Mouse (Mus musculus) urinary bladder, postnatal 36 days (tissue): ENCODE results near the gene Atp1a2.

ENCODE experiments used
- DNase-seq, 2 experiments: peaks; one replicate each; pipeline ENCODE4 v3.0.0; 2022; ENCODE audit warnings: low spot score in 2 of 2, mixed read lengths in 1 of 2

Gene Atp1a2

DNA sequence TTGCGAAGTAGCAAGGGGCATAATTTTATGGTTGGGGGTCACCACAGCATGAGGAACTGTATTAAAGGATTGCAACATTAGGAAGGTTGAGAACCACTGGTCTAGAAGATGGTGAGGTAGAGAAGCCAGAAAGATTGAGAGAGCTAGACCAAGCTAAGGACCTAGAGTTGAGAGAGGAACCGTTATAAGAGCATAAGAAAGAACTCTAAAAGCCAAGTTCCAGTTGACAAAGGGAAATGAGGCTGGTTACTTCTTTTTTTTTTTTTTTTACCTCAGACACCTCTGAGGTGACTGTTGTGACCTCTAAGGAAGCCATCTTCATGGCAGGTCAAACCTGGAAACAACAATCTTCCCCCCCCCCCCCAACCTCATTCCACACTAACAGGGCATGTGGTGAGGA is 7.3 kb upstream of the Atp1a2 start:
- DNase-seq, result no peak

DNA sequence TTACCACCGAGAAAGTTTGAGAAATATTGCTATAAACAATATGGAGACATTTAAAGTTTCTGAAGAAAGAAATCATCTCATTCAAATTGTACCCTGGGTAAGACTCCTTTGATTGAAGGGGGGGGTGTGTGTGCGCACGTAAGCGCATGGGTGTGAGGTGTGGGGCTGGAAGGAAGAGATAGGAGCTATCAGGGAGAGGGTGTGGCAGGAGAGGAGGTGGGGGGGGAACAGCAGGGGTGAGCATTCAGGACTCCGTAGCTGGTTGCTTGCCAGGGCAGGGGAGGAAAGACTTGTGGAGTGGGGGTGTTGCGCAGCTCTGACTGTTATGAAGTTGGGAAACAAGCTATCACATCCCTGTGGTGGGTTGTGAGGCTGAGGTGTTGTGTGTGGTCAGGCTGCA is 6.6 kb upstream of the Atp1a2 start:
- DNase-seq, result no peak

DNA sequence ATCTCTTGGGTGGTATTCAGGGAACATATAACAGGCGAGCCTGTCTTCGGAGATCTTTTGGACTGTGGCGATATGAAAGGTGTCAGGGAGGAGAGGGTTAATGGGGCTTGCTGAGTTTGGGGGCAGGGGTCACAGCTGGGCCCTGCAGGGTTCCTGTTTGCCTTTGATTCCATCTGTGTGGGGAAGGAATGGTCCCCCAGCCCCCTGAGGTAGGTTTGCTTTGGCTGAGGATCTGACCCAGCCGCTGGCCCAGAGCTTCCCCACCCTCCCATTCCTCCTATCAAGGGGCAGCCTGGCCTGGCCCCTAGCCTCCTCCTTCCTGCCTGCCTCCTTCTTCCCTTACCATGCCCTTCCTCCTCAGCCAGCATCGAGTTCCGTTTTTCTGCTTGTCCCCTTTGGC is 5.0 kb upstream of the Atp1a2 start:
- no peak for DNase-seq

DNA sequence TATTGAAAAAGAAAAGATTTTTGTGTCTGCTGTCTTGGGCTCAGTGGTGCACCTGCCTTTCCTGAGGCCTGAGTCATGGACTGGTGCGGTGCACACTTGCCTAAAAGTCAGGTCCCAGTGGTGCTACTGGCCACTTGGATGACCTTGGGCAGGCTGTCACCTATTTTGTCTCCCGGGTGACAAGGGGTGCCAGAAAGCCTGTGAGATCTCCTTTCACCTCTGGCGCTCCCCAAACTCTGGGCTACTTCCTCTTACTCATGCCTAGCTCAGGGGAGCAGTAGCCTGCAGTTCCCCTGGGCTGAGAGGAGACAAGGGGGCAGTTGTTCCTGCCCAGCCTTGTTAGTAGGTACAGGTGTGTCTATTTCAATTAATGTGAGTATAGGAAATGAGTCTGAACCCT is 4.4 kb upstream of the Atp1a2 start:
- no peak for DNase-seq

DNA sequence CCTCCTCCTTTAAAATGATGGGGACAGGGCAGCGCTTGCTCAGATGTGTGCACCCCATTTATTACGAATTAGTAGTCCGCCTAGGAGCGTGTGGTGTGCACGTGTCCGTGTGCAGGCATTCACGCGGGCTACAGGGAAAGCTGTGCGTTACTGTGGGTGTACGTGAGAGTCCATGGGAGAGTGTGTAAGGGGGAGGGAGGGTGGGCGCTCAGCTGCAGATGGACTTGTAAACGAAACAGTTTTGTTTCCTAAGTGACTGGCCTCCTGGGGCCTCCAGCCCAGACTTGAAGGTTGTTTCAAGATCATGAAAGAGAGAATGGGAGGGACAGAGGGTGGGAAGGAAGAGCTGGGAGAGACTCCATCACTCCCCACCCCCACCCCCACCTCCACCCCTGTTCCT is 3.3 kb upstream of the Atp1a2 start:
- DNase-seq, result no peak

DNA sequence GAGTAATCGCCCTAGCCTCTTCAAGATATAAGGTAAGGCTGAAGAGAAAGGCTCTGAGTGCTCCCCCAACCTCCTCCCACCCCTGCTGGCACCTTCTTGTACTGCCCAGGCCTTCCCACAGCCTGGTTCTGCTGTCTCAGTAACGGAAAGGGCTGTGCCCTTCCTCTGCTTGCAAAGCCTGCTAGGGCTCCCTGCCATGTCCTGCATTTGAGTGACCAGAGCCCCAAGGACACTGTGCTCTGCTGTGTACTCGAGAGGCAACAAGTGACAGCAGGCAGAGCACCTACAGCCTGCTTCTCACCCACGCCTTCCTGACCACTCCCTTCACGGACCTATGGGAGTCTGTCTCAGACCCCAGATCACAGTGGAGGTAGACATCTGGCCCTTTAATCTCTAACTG is 2.4 kb upstream of the Atp1a2 start:
- DNase-seq, result no peak

DNA sequence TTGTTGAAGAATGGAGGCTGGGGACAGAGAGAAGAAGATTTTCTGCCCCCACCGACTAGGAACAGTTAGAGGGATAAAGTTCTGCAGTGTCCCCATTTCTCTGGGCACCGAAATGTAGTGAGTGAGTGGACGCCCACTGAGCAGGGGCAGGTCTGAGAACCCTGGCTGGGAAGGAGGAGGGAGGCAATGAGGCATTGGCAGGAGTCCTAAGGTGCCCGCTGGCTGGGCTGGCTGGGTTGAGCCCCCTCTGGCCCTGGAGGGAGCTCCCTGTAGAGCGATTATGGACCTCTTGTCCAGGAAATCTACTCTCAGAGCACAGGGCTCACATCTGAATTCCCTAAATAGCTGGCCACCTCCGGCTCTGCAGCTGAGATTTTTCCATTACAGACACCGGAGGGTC is 1.7 kb upstream of the Atp1a2 start:
- DNase-seq, result no peak

DNA sequence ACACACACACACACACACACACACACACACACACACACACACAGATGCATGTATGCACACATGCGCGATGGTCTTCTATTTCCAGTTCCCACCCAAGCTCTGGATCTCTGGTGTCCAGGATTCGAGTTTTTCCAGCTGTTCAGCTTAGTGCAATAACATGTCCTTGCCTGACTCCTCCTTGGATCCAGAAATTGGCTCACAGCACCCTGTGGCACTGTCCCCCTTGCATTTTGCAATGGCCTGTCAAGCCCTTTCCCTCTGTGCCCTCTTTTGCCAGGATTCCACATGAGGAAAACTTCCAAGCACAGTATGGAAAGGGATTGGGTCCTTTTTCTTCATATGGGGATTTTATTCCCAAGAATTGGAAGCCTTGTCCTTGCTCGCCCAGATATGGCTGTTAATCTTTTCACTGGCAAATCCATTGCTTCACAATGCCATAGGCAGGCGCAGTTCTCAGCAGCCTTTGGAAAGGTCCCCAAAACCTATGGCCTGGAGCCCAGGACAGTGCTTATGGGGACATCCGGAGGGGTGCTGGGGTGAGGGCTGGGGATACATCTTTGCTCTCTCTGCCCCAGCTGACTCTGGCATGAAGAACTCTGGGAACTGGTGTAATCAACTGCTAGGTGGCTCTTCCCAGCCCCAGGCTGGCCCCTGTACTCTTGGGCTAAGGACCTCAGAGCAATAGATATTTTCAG is 901 bp downstream of the Atp1a2 start:
- DNase-seq, result peak in 1 of 2 experiments; percentile 69

DNA sequence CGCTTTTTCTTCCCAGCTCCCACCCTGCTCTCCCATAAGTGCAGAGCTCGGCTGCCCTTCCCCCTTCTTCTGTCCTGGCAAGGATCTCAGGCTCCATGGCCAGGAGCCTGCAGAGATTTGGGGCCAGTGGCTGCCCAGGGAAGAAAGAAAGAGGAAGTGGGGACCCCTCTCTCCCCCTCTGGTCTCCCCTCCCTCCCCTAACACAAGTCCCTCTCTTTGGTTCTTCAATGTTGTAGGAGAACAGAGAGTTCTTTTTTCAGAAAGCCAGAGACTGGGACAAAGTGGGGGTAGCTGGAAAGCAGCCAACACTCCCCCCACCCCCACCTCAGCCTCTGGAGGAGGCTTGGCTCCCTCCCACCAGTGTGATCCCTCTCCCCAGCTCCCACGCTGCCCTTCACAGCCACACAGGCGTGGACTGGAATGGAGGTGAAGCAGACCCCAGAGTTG is 2.1 kb downstream of the Atp1a2 start:
- no peak for DNase-seq

DNA sequence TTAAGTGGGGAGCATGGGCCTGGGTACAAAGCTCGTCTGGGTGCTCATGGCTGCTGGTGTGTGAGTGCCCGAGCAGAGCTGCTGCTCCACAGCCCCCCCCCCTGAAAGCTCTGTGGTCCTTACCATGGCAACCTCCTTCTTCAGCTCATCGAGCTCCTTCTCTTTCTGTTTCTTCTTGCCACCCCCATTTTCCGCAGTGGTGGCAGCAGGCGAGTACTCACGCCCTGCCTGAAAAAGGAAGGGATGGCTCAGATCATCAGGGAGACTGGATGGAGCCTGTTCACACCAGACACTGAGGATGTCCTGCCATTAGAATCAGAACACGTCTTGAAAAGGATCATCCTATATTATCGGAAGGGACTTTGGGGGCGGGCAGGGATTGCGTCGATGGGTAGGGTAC is 4.4 kb downstream of the Atp1a2 start:
- no peak for DNase-seq

DNA sequence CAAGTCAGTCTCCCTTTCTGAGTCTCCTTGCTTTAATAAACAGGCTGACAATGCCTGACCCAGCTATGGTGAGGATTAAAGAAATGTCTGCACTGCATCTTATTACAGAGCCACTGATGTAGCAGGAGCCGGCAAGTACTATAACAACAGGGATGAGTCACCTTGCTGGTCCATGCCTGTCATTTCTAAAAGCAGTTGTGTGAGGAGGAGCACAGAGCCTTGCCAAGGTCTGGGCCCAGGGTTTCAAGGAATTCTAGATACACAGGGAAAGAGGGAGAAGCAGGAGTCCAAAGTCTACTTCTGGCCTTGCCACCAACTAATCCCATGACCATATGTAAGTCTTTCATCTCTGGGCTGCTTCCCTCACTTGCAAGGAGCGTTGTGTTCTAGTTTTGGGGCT is 5.0 kb downstream of the Atp1a2 start:
- DNase-seq, result no peak

DNA sequence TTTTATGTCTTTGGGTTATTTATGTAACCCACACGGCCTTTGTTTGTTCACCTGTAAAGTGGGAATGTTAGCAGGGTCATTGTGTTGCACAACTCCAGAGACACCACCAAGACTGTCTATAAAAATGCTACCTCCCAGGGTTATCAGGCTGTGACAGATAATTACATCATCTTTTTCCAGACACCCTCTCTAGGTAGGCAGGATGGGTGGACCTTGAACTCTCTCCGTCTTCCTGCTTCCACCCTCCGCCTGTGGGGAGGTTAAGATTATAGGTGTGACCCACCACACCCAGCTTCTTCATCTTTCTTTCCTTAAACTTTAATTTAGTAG is 8.3 kb downstream of the Atp1a2 start:
- DNase-seq, result no peak

DNA sequence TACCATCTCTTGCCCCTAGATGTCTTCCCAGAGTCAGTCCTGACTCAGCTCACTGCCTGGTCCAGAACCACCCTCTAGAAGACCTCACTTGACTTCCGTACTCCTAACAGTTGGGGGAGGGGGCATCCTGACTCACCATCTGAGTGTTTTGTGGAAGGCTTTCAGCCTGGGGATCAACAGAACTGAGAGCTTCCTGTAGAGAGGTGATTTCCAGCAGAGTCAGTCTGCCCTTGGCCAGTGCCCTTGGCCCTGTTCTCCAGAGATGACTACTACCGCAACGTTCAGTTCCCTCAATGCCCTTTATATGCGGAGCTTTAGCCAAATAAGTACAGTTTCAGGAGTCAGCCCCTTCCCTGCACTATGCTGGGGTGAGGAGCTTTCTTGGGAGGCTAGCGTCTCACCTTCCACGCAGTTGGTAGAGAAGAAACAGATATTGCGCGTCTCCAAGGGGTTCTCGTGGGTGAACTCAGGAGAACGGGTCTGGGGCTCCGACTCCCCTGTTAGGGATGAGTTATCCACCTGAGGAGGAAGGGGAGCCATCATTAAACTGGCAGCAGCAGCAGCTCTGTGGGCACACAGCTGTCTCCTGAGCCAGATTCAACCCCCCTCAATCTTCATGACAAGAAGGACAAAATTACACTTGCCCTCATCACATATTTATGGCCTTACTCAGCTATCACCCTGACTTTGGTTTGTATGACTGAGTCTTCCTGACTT is 8.8 kb downstream of the Atp1a2 start:
- no peak for DNase-seq

DNA sequence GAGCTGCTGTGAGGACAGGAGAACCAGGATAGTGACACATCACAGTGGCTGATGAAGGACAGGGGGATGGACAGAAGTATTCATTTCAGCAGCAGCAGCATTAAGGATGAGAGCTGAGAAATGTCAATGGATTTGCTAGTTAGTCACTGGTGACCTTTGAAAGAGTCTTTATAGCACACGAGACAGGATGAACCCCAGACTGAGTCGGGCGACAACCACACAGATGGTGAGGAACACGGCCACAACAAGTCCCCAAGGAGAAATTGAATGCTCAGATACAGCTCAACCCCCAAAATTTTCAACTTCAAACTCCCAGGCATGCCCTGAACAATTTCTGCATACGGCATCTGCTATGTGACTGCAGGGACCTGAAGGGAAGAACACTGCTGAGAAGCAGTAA is 11.1 kb downstream of the Atp1a2 start:
- DNase-seq, result no peak

DNA sequence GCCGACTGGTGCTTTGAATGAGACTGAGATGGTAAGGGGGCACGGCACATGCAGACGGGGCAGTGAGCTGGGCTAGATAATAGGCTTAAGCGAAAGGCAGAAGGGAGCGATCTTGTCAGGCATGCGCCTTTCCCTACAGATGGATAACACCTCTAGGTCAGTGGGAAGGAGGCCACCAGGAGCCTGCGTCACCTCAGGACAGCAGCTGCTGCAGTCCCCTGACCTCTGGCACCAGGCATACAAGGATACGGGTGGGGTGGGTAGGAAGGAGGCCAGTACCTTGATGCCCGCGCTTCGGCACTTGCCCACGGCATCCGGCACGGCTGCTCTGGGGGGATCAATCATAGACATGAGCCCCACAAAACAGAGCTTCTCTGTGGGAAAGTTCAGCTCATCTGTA is 13.6 kb downstream of the Atp1a2 start:
- DNase-seq, result no peak

DNA sequence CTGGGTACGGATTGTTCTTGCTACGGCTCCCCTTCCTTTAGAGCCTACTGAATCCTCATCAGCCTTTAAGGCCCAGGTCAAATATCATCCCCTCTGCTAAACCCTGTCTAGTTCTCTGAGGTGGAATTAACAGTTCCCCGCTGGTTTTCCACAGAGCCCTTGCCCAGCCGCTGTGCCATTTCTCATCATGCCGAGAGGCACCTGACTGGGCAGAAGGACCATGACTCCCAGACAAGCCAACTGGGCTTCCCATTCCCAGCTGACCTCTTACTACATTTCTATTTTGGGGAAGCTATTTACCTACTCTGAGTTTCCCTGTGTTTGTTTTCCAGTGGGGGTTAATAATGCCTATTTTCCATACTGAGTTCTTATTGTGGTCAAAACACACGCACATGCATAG is 14.8 kb downstream of the Atp1a2 start:
- no peak for DNase-seq

DNA sequence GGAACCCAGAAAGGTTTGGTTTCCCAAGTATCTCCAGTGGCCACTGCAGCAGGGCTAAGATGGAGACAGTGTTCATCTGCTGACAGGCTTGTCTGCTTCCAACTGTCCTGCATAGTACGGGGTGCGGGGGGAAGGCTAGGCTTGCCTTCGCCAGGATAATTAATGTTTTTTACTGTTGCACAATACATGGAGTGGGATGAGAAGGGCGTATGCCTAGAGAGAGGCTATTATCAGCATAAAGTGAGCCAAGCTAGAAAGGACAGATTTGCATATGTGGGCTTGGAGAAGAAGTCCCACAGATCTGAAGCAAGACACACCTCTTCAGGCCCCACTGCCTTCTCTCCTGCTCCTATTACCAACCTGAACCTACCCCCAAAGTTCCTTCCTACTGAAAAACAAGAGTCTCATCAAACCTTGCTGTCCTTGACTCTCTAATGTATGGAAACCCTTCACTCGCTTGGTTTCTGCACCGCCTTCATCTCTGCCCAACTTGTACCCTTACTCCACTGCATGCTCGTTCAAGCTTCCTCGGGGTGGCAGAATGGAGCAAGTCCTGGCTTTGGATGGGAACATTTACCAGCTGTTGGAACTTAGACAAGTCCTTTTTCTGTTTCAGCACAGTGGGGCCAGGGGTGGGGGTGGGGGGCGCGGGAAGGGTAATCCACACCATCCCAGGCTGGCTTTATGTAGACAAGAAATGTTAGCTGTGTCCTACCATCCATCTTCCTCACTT is 16.2 kb downstream of the Atp1a2 start:
- DNase-seq, result peak in 1 of 2 experiments; percentile 48

DNA sequence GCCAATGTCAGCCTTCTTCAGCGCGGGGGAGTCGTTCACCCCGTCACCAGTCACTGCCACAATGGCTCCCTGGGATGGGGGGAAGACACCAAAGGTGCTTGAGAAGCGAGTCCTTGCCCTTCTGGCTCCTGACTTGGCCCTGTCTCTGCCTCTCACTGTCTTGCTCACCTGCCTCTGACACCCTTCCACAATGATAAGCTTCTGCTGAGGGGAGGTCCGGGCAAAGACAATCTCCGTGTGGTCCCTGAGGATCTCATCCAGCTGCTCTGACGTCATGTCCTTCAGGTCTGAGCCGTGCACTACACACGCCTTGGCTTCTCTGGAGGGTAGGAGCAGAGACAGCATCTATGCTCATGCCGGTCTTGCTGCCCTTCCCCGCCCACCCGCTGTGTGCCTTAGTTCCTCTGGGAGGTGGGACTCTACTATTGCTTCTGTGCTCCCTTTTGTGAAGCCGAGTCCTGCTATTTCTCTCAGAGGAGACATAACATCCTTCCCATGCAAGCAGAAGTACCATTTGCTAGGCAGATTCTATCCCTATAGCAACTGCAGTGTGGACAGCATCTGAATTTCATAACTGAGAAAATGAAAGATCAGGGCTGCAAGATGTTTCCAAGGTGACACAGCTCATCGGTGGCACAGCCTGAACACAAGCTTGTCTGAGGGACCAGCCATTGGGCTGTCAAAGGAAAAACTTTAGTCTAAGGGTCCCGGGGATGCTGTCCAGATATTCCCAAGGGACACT is 17.9 kb downstream of the Atp1a2 start:
- DNase-seq, result no peak

DNA sequence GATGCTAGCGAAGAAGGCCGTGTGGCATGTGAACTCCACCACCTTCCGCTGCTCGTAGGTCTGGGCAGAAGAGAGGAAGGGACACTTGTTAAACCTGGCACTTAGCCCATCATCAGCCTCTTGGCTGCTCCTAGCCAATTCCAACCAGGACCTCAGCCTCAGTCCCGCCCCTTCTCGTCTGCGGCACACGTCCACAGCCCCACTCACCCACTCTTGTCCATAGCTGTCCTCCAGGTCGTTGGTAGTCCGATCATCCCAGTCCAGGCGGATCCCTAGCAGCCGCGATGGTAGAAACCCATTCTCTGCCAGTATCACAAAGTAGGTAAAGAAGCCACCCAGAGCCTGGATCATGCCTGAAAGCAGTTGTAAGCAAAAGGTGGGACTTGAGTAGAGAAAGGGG is 19.5 kb downstream of the Atp1a2 start:
- DNase-seq, result no peak

DNA sequence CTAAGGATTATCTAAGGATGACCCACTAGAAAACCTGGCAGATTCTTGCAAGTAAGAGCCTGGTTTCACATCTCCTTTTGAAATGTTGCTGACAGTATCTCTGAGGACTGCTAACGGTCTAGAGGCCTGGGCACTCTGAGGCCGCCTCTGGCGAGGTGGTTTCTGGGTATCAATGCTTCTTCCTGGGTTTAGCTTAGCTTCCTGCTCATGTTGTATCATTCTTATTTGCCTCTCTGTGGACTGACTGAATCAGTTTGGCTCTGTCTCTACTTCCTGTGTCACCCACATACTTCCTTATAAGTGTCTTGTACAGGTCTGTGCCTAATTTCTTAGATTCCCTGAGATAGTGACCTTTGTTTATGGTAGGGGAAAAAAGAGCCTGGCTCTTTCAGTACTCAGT is 20.7 kb downstream of the Atp1a2 start:
- DNase-seq, result no peak

DNA sequence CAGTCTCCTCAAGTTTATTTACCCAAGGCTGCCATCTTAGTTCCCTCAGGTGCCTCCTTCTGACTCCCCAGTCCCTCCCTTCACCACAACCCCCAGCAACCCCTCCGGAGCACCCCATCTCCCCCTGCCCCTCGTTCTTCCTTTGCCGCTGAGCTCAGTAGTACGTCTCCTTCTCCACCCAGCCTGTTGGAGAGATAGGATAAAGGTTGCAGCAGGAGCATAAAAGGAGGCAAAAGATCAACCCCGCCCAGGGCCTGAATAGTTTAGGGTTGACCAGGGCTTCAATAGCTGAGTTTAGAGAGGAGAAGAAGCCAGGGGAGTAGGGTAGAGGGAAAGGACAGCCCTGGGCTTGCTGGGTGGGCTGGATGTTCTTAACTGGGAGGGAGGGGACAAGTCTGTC is 23.3 kb downstream of the Atp1a2 start:
- no peak for DNase-seq

DNA sequence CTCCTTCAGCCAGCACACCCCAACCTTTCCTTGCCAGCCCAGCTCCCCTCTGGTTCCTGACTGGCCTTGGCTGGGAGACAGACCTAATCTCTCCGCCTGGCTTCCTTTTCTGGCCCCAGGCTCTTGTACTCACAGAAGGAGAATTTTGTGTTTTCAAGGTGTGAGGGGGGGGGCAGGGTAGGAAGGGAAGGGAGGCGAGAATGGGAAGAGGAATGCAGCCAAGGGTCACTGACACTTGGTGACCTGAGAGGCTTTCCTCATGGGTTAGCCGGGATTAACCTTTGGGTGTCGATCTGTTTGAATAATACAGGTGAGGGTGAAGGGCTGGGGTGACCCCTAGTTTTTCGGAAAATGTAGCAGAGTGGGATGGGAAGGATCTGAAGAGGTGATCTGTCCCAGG is 23.7 kb downstream of the Atp1a2 start:
- DNase-seq, result no peak
